Comparison of ENCODE assay signal across 27 mouse cellular contexts in genomic region chrX:38730081-38730480, GRCm38 (mm10). TPM values are rescaled to one million over a fixed set of nuclear protein-coding genes. Genes with fewer than 3 reads are reported as not detected.
DNase-seq lines count a peak whose midpoint lies in the region; ATAC-seq and TF ChIP-seq lines count a peak whose summit lies in the region.
"Had no signal": no experiment of that assay in that cellular context is flagged by ENCODE, and none has a peak within 500 bp of the region (broad histone marks: within the 10 kb centered on the region; RNA-seq: fewer than 3 reads in every experiment).

No protein-coding gene starts in this region.

- no peak overlapping the region for H3K4me2 ChIP-seq in hindbrain, embryonic 14.5 days (replicated peaks)
- H3K4me2 ChIP-seq in hindbrain, embryonic 12.5 days (replicated peaks), result no peak overlapping the region
- H3K4me2 ChIP-seq in midbrain, embryonic 16.5 days (ENCODE audit: low read length), result no peak overlapping the region
- H3K4me2 ChIP-seq: heart, embryonic 11.5 days; limb, embryonic 13.5 days; liver, embryonic 11.5 days; lung, embryonic 15.5 days; midbrain, embryonic 12.5 days; neural tube, embryonic 13.5 days; stomach, embryonic 15.5 days had no signal

- H3K27me3 ChIP-seq in hindbrain, embryonic 14.5 days (ENCODE audit: control insufficient read depth, insufficient read depth, low read length), result no peaks in the 10 kb centered on the region
- no peaks in the 10 kb centered on the region for H3K27me3 ChIP-seq in hindbrain, embryonic 12.5 days
- no peaks in the 10 kb centered on the region for H3K27me3 ChIP-seq in ES-Bruce4 (ENCODE audit: control insufficient read depth, insufficient read depth, low read length, poor library complexity, severe bottlenecking)
- no peaks in the 10 kb centered on the region for H3K27me3 ChIP-seq in midbrain, embryonic 16.5 days (ENCODE audit: control insufficient read depth, insufficient read depth, low read depth, low read length)
- H3K27me3 ChIP-seq: limb, embryonic 13.5 days; lung, embryonic 15.5 days; midbrain, embryonic 12.5 days; neural tube, embryonic 13.5 days; stomach, embryonic 15.5 days had no signal

- no peak overlapping the region for H3K27ac ChIP-seq in hindbrain, embryonic 14.5 days
- H3K27ac ChIP-seq in hindbrain, embryonic 12.5 days, result no peak overlapping the region
- H3K27ac ChIP-seq in ES-Bruce4 (ENCODE audit: insufficient read depth, low read length), result peak overlapping the region; percentile 76
- H3K27ac ChIP-seq in midbrain, embryonic 16.5 days (ENCODE audit: low read length), result no peak overlapping the region
- H3K27ac ChIP-seq: layer of hippocampus, adult 2 months; limb, embryonic 13.5 days; lung, embryonic 15.5 days; midbrain, embryonic 12.5 days; neural tube, embryonic 13.5 days; stomach, embryonic 15.5 days had no signal

- TF ChIP-seq CTCF in ES-Bruce4 (IDR thresholded peaks at IDR 0.05; ENCODE audit: low read depth, low read length), result no peak

- H3K9me3 ChIP-seq in hindbrain, embryonic 14.5 days (ENCODE audit: control insufficient read depth, low read length), result no peaks in the 10 kb centered on the region
- H3K9me3 ChIP-seq in hindbrain, embryonic 12.5 days (replicated peaks), result no peaks in the 10 kb centered on the region
- no peaks in the 10 kb centered on the region for H3K9me3 ChIP-seq in ES-Bruce4 (replicated peaks; ENCODE audit: control insufficient read depth, insufficient read depth, low read length, poor library complexity, severe bottlenecking)
- no peaks in the 10 kb centered on the region for H3K9me3 ChIP-seq in midbrain, embryonic 16.5 days (replicated peaks; ENCODE audit: control insufficient read depth, low read length, poor library complexity, severe bottlenecking)
- H3K9me3 ChIP-seq: limb, embryonic 13.5 days; lung, embryonic 15.5 days; midbrain, embryonic 12.5 days; neural tube, embryonic 13.5 days; stomach, embryonic 15.5 days had no signal

- TF ChIP-seq EP300 in ES-Bruce4 (IDR thresholded peaks at IDR 0.05; ENCODE audit: insufficient read depth, low read depth, low read length), result no peak

- H3K4me3 ChIP-seq in hindbrain, embryonic 14.5 days (replicated peaks; ENCODE audit: low read length), result no peak overlapping the region
- no peak overlapping the region for H3K4me3 ChIP-seq in hindbrain, embryonic 12.5 days
- no peak overlapping the region for H3K4me3 ChIP-seq in ES-Bruce4 (ENCODE audit: low read depth, low read length)
- no peak overlapping the region for H3K4me3 ChIP-seq in midbrain, embryonic 16.5 days (ENCODE audit: low read depth, low read length)
- H3K4me3 ChIP-seq: layer of hippocampus, adult 2 months; limb, embryonic 13.5 days; lung, embryonic 15.5 days; midbrain, embryonic 12.5 days; myocyte; neural tube, embryonic 13.5 days; stomach, embryonic 15.5 days had no signal

- WGBS in hindbrain, embryonic 14.5 days, result 50% methylated on average over 5 of the region's 5 CpGs
- WGBS in hindbrain, embryonic 12.5 days, result 52% methylated on average over 5 of the region's 5 CpGs
- WGBS in midbrain, embryonic 16.5 days, result 30% methylated on average over 5 of the region's 5 CpGs

- no peak for DNase-seq in hindbrain, embryonic 14.5 days (ENCODE audit: low spot score)
- DNase-seq in brain, adult 2 months (ENCODE audit: low read depth, low spot score), result peak; percentile 10
- DNase-seq in embryo, embryonic 9.5 days (ENCODE audit: extremely low spot score), result no peak
- DNase-seq: adrenal gland, adult 2 months; adrenal gland, postnatal 36 days; B cell, adult 2 months; cerebellum, adult 8-10 months; gastrocnemius, postnatal 36 days; heart, postnatal 4 days; kidney, adult 2 months; kidney, postnatal 36 days had no signal

- ATAC-seq in hindbrain, embryonic 14.5 days (ENCODE audit: low FRiP score), result 0 out of 2 replicates have a peak, but pooled peaks have one; percentile 34
- ATAC-seq in hindbrain, embryonic 12.5 days (ENCODE audit: low FRiP score), result no peak
- ATAC-seq in midbrain, embryonic 16.5 days, result 0 out of 2 replicates have a peak, but pooled peaks have one; percentile 60
- ATAC-seq: activated CD4-positive, CD25-positive, alpha-beta regulatory T cell, adult 4 months had no signal

- H3K9ac ChIP-seq in hindbrain, embryonic 14.5 days, result no peak overlapping the region
- no peak overlapping the region for H3K9ac ChIP-seq in hindbrain, embryonic 12.5 days
- no peak overlapping the region for H3K9ac ChIP-seq in ES-Bruce4 (ENCODE audit: low read depth, poor library complexity, severe bottlenecking)
- no peak overlapping the region for H3K9ac ChIP-seq in midbrain, embryonic 16.5 days (ENCODE audit: low read depth, low read length)
- H3K9ac ChIP-seq: limb, embryonic 13.5 days; lung, embryonic 15.5 days; midbrain, embryonic 12.5 days; neural tube, embryonic 13.5 days; stomach, embryonic 15.5 days had no signal

- TF ChIP-seq POLR2A in ES-Bruce4 (IDR thresholded peaks at IDR 0.05; ENCODE audit: insufficient read depth, low read length), result no peak

- no peaks in the 10 kb centered on the region for H3K36me3 ChIP-seq in hindbrain, embryonic 14.5 days (replicated peaks; ENCODE audit: control insufficient read depth, insufficient read depth)
- no peaks in the 10 kb centered on the region for H3K36me3 ChIP-seq in hindbrain, embryonic 12.5 days
- H3K36me3 ChIP-seq in ES-Bruce4 (ENCODE audit: control insufficient read depth, insufficient read depth, low read length, poor library complexity, severe bottlenecking), result no peaks in the 10 kb centered on the region
- no peaks in the 10 kb centered on the region for H3K36me3 ChIP-seq in midbrain, embryonic 16.5 days (ENCODE audit: control insufficient read depth, insufficient read depth, low read length)
- H3K36me3 ChIP-seq: limb, embryonic 13.5 days; lung, embryonic 15.5 days; midbrain, embryonic 12.5 days; neural tube, embryonic 13.5 days; stomach, embryonic 15.5 days had no signal

- no peaks in the 10 kb centered on the region for H3K4me1 ChIP-seq in hindbrain, embryonic 14.5 days (replicated peaks; ENCODE audit: control insufficient read depth, insufficient read depth, low read length)
- H3K4me1 ChIP-seq in hindbrain, embryonic 12.5 days, result no peaks in the 10 kb centered on the region
- peaks cover 4% of the 10 kb centered on the region for H3K4me1 ChIP-seq in ES-Bruce4 (ENCODE audit: control insufficient read depth, insufficient read depth, low read length)
- H3K4me1 ChIP-seq in midbrain, embryonic 16.5 days (ENCODE audit: control insufficient read depth, insufficient read depth, low read length), result no peaks in the 10 kb centered on the region
- H3K4me1 ChIP-seq: lung, embryonic 15.5 days; stomach, embryonic 15.5 days had no signal

RNA-seq across cellular contexts. Expression of gene 6030498E09Rik, which starts 42.4 kb away (rescaled TPM):
- polyA plus RNA-seq in hindbrain, embryonic 14.5 days (2014; fragmentation: Nextera tagmentation; extraction: Ambion mirVana), result not detected in 2 replicates
- 0.34 TPM in 1 of 2 replicates, not detected in the other for polyA plus RNA-seq in hindbrain, embryonic 12.5 days (2016; fragmentation: Nextera tagmentation; extraction: Ambion mirVana)
- not detected in 2 replicates for polyA plus RNA-seq in ES-Bruce4 (2011; ENCODE audit: insufficient read depth, insufficient read length, low read depth, missing spikeins)
- not detected in 2 replicates for polyA plus RNA-seq in midbrain, embryonic 16.5 days (2015; fragmentation: Nextera tagmentation; extraction: Ambion mirVana)
- polyA plus RNA-seq: activated CD4-positive, CD25-positive, alpha-beta regulatory T cell, adult 4 months; adrenal gland, adult 2 months; embryonic facial prominence, embryonic 11.5 days; kidney, adult 2 months; kidney, embryonic 16.5 days; limb, embryonic 13.5 days; liver, embryonic 16.5 days; lung, embryonic 15.5 days; midbrain, embryonic 12.5 days; myocyte; neural tube, embryonic 13.5 days; stomach, embryonic 15.5 days had no signal
